Mouse (Mus musculus): ENCODE data around the gene Lrrc61. TPM values are rescaled to one million over a fixed set of nuclear protein-coding genes. Genes with fewer than 3 reads are reported as not detected.

Gene Lrrc61
- polyA plus RNA-seq, 1 experiment = 6.2 TPM

DNA sequence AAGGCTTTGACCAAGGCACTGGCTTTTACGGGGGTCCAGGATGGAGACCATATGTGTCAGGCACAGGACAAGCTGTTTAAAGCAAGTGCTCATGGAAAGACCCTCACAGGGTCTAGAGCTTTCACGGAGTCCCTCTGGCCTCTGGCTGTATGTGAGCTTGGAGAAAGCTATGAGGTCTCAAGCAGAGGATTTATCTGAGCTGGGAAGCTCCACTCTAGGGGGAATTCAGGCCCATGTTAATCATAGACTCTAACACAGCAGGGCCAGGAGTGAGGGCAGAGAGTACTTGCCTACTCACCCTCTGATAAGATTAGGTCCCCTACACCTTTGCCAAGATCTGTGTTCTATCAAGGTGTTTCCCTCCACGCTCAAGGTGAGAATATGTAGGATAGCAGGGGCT is 12.0 kb upstream of the Lrrc61 start:
- H3K9me3 ChIP-seq (replicated peaks; ENCODE audit: control insufficient read depth, insufficient read depth, low read length, poor library complexity, severe bottlenecking) = no peaks in the 10 kb centered on the region
- no peak overlapping the region for H3K9ac ChIP-seq (ENCODE audit: low read depth, poor library complexity, severe bottlenecking)
- H3K4me1 ChIP-seq (ENCODE audit: control insufficient read depth, insufficient read depth, low read length) = peaks cover 3% of the 10 kb centered on the region
- TF ChIP-seq CTCF (IDR thresholded peaks at IDR 0.05; ENCODE audit: low read depth, low read length) = no peak
- TF ChIP-seq EP300 (IDR thresholded peaks at IDR 0.05; ENCODE audit: insufficient read depth, low read depth, low read length) = no peak
- no peak for TF ChIP-seq POLR2A (IDR thresholded peaks at IDR 0.05; ENCODE audit: insufficient read depth, low read length)
- no peak overlapping the region for H3K4me3 ChIP-seq (ENCODE audit: low read depth, low read length)
- H3K36me3 ChIP-seq (ENCODE audit: control insufficient read depth, insufficient read depth, low read length, poor library complexity, severe bottlenecking) = no peaks in the 10 kb centered on the region
- no peak overlapping the region for H3K27ac ChIP-seq (ENCODE audit: insufficient read depth, low read length)
- H3K27me3 ChIP-seq (ENCODE audit: control insufficient read depth, insufficient read depth, low read length, poor library complexity, severe bottlenecking) = no peaks in the 10 kb centered on the region

DNA sequence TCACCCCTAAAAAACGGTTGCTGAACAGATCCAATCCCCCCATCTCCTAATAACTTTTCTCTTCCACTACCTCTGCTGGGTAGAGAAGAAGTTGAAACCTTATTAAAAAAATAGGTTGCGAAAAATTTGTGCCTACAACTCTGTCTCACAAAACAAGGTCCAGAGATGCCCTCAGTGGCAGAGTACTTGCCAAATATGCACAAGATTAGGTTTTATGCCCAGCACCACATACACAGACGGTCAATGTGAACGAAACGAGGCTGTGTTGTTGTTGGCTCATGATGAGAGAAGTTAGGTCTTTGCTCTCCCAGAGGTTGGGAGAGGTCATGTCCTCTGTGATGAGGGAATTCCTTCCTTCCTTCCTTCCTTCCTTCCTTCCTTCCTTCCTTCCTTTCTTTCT is 9.3 kb upstream of the Lrrc61 start:
- Histone ChIP-seq H3K27ac (ENCODE audit: insufficient read depth, low read length) (no peak overlapping the region), H3K4me1 (ENCODE audit: control insufficient read depth, insufficient read depth, low read length) (peaks cover 3% of the 10 kb centered on the region), H3K4me3 (ENCODE audit: low read depth, low read length) (no peak overlapping the region), H3K9ac (ENCODE audit: low read depth, poor library complexity, severe bottlenecking) (no peak overlapping the region), H3K9me3 (replicated peaks; ENCODE audit: control insufficient read depth, insufficient read depth, low read length, poor library complexity, severe bottlenecking) (no peaks in the 10 kb centered on the region), H3K27me3 (ENCODE audit: control insufficient read depth, insufficient read depth, low read length, poor library complexity, severe bottlenecking) (no peaks in the 10 kb centered on the region), H3K36me3 (ENCODE audit: control insufficient read depth, insufficient read depth, low read length, poor library complexity, severe bottlenecking) (no peaks in the 10 kb centered on the region)
- TF ChIP-seq POLR2A (IDR thresholded peaks at IDR 0.05; ENCODE audit: insufficient read depth, low read length) = no peak

DNA sequence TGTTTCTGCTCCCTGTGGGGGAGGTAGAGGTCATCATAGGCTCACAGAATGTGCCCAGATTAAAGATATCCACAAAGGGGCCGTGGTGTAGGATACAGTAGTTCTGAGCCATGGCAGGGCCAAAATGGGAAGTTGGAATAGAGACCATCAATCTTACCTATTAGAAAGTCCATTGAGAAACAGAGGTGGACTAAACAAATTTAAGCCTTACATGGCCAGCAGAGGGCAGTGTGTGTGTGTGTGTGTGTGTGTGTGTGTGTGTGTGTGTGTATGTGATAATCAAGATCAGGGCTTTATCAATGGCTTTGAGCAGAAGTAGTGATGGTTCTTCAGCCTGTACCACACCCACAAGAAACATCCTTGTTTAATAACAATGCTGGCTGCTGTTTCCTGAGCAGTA is 8.3 kb upstream of the Lrrc61 start:
- no peaks in the 10 kb centered on the region for H3K27me3 ChIP-seq (ENCODE audit: control insufficient read depth, insufficient read depth, low read length, poor library complexity, severe bottlenecking)
- no peak overlapping the region for H3K4me3 ChIP-seq (ENCODE audit: low read depth, low read length)
- H3K36me3 ChIP-seq (ENCODE audit: control insufficient read depth, insufficient read depth, low read length, poor library complexity, severe bottlenecking) = no peaks in the 10 kb centered on the region
- H3K4me1 ChIP-seq (ENCODE audit: control insufficient read depth, insufficient read depth, low read length) = peaks cover 3% of the 10 kb centered on the region
- H3K9me3 ChIP-seq (replicated peaks; ENCODE audit: control insufficient read depth, insufficient read depth, low read length, poor library complexity, severe bottlenecking) = no peaks in the 10 kb centered on the region
- TF ChIP-seq CTCF (IDR thresholded peaks at IDR 0.05; ENCODE audit: low read depth, low read length) (peak; percentile 4), POLR2A (IDR thresholded peaks at IDR 0.05; ENCODE audit: insufficient read depth, low read length) (no peak)
- H3K27ac ChIP-seq (ENCODE audit: insufficient read depth, low read length) = no peak overlapping the region
- no peak overlapping the region for H3K9ac ChIP-seq (ENCODE audit: low read depth, poor library complexity, severe bottlenecking)

DNA sequence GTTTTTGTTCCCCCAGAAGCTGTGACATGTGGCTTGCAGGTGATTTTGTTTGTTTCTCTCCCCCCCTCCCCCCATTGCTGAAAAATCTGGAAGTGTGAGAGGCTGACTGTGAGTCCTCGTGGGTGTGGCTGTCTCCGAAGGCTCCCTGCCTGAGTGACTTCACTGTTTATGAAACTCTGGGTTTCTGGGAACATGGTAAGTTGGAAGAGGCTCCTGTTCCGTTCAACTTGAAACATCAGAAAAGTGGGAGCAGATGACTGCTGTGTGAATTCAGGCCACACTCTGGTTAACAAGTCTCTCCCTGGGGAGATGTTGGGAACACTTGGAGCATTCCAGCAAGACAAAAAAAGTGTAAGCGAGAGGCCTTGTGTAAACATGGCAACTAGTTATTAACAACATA is 7.7 kb upstream of the Lrrc61 start:
- H3K4me3 ChIP-seq (ENCODE audit: low read depth, low read length) = no peak overlapping the region
- H3K9me3 ChIP-seq (replicated peaks; ENCODE audit: control insufficient read depth, insufficient read depth, low read length, poor library complexity, severe bottlenecking) = no peaks in the 10 kb centered on the region
- peaks cover 3% of the 10 kb centered on the region for H3K4me1 ChIP-seq (ENCODE audit: control insufficient read depth, insufficient read depth, low read length)
- H3K9ac ChIP-seq (ENCODE audit: low read depth, poor library complexity, severe bottlenecking) = no peak overlapping the region
- no peaks in the 10 kb centered on the region for H3K36me3 ChIP-seq (ENCODE audit: control insufficient read depth, insufficient read depth, low read length, poor library complexity, severe bottlenecking)
- TF ChIP-seq POLR2A (IDR thresholded peaks at IDR 0.05; ENCODE audit: insufficient read depth, low read length) (no peak), CTCF (IDR thresholded peaks at IDR 0.05; ENCODE audit: low read depth, low read length) (no peak), EP300 (IDR thresholded peaks at IDR 0.05; ENCODE audit: insufficient read depth, low read depth, low read length) (no peak)
- no peaks in the 10 kb centered on the region for H3K27me3 ChIP-seq (ENCODE audit: control insufficient read depth, insufficient read depth, low read length, poor library complexity, severe bottlenecking)
- H3K27ac ChIP-seq (ENCODE audit: insufficient read depth, low read length) = no peak overlapping the region

DNA sequence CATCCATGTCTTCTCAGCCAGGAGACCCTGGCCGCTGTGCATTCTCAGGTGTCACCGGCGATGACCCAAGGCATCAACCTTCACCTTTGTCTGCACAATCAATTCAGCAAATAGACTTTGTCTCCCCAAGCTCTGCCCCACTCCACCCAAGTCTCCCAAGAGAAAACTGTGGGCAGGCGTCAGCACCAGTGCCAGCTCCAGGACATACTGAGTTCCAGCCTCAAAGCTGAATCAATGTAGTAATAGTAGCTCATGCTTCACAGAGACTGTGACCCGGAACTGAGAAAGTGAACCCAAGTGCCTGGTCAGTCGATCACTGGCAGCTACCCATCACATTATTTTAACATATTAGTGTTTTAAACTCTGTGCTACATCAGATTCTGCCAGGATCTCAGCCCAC is 6.3 kb upstream of the Lrrc61 start:
- Histone ChIP-seq H3K4me1 (ENCODE audit: control insufficient read depth, insufficient read depth, low read length) (peaks cover 3% of the 10 kb centered on the region), H3K4me3 (ENCODE audit: low read depth, low read length) (no peak overlapping the region)
- no peak for TF ChIP-seq EP300 (IDR thresholded peaks at IDR 0.05; ENCODE audit: insufficient read depth, low read depth, low read length)
- TF ChIP-seq POLR2A (IDR thresholded peaks at IDR 0.05; ENCODE audit: insufficient read depth, low read length) = no peak
- TF ChIP-seq CTCF (IDR thresholded peaks at IDR 0.05; ENCODE audit: low read depth, low read length) = no peak

DNA sequence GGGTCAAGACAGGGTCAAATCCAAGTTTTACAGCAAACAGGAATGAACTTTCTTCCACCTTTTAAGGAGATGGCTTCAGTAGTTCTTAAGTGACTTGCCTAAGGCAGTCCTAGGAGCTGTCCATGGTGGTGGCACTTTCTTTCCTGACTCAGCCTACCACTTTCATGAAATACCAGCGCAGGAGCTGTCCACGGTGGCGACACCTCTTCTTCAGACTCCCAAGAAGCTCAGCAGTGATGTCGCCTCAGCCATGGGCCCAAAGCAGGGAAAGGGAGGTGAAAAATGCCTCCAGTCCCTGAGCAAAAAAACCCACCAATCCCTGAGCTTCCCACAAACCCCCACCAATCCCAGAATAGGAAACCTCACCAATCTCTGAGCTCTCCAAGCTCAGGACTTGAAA is 1.7 kb upstream of the Lrrc61 start:
- Histone ChIP-seq H3K4me1 (ENCODE audit: control insufficient read depth, insufficient read depth, low read length) (no peaks in the 10 kb centered on the region), H3K27ac (ENCODE audit: insufficient read depth, low read length) (no peak overlapping the region), H3K4me3 (ENCODE audit: low read depth, low read length) (no peak overlapping the region), H3K9me3 (replicated peaks; ENCODE audit: control insufficient read depth, insufficient read depth, low read length, poor library complexity, severe bottlenecking) (no peaks in the 10 kb centered on the region), H3K27me3 (ENCODE audit: control insufficient read depth, insufficient read depth, low read length, poor library complexity, severe bottlenecking) (no peaks in the 10 kb centered on the region), H3K9ac (ENCODE audit: low read depth, poor library complexity, severe bottlenecking) (no peak overlapping the region), H3K36me3 (ENCODE audit: control insufficient read depth, insufficient read depth, low read length, poor library complexity, severe bottlenecking) (no peaks in the 10 kb centered on the region)
- TF ChIP-seq CTCF (IDR thresholded peaks at IDR 0.05; ENCODE audit: low read depth, low read length) = no peak
- TF ChIP-seq EP300 (IDR thresholded peaks at IDR 0.05; ENCODE audit: insufficient read depth, low read depth, low read length) = no peak
- TF ChIP-seq POLR2A (IDR thresholded peaks at IDR 0.05; ENCODE audit: insufficient read depth, low read length) = no peak

More for the DNA sequence above, 6.3 kb upstream of the Lrrc61 start:
- H3K36me3 ChIP-seq (ENCODE audit: control insufficient read depth, insufficient read depth, low read length, poor library complexity, severe bottlenecking) = no peaks in the 10 kb centered on the region
- H3K9me3 ChIP-seq (replicated peaks; ENCODE audit: control insufficient read depth, insufficient read depth, low read length, poor library complexity, severe bottlenecking) = no peaks in the 10 kb centered on the region
- no peak overlapping the region for H3K27ac ChIP-seq (ENCODE audit: insufficient read depth, low read length)
- no peak overlapping the region for H3K9ac ChIP-seq (ENCODE audit: low read depth, poor library complexity, severe bottlenecking)
- no peaks in the 10 kb centered on the region for H3K27me3 ChIP-seq (ENCODE audit: control insufficient read depth, insufficient read depth, low read length, poor library complexity, severe bottlenecking)

Measured in ES-Bruce4 (cell line).